24 mouse cellular contexts compared by ENCODE assay signal in the genomic region with DNA sequence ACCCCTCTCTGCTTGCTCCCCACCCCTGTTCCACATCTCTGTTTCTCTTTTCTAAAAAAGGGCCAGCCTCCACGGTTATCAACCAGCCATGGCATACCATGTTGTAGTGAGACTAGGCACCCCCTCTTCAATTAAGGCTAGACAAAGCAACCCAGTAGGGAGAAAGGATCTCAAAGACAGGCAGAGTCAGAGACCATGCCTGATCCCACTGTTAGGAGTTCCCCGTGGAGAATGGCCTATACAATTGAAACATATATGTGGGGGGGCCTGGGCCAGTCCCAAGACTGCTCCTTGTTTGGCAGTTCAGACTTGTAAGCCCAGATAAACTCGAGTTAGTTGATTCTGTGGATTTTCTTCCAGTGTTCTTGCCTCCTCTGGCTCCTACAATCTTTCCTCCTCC.
DNase-seq lines count a peak whose midpoint lies in the region; ATAC-seq and TF ChIP-seq lines count a peak whose summit lies in the region.
"Had no signal": no experiment of that assay in that cellular context is flagged by ENCODE, and none has a peak within 500 bp of the region (broad histone marks: within the 10 kb centered on the region; RNA-seq: fewer than 3 reads in every experiment).

No protein-coding gene starts in this region.

- no peaks in the 10 kb centered on the region for H3K36me3 ChIP-seq in hindbrain, embryonic 12.5 days
- H3K36me3 ChIP-seq in hindbrain, embryonic 10.5 days: no peaks in the 10 kb centered on the region
- no peaks in the 10 kb centered on the region for H3K36me3 ChIP-seq in midbrain, embryonic 12.5 days
- H3K36me3 ChIP-seq in midbrain, postnatal 0 days (ENCODE audit: insufficient read depth, low read length): no peaks in the 10 kb centered on the region
- H3K36me3 ChIP-seq: embryonic facial prominence, embryonic 10.5 days; embryonic facial prominence, embryonic 12.5 days; forebrain, embryonic 15.5 days; G1E had no signal

- DNase-seq in heart, adult 11 months: peak; percentile 44
- no peak for DNase-seq in heart, postnatal 14 days
- DNase-seq in hindbrain, embryonic 10.5 days (ENCODE audit: low spot score): no peak
- no peak for DNase-seq in midbrain, postnatal 0 days (ENCODE audit: low spot score)
- DNase-seq: adrenal gland, adult 8-10 months; adrenal gland, postnatal 14 days; adrenal gland, postnatal 36 days; B cell, adult 2 months; cerebellum, adult 11-12 months; cerebellum, adult 2 months; cerebellum, adult 9-10 months; cerebellum, postnatal 10 days; cerebellum, postnatal 25 days had no signal

- no peak overlapping the region for H3K9ac ChIP-seq in hindbrain, embryonic 12.5 days
- no peak overlapping the region for H3K9ac ChIP-seq in midbrain, embryonic 12.5 days (replicated peaks)
- H3K9ac ChIP-seq in midbrain, postnatal 0 days (replicated peaks; ENCODE audit: low read length, poor library complexity, severe bottlenecking): no peak overlapping the region
- H3K9ac ChIP-seq: embryonic facial prominence, embryonic 12.5 days; forebrain, embryonic 13.5 days; forebrain, embryonic 15.5 days had no signal

- no peak overlapping the region for H3K4me2 ChIP-seq in hindbrain, embryonic 12.5 days (replicated peaks)
- no peak overlapping the region for H3K4me2 ChIP-seq in midbrain, embryonic 12.5 days (replicated peaks)
- no peak overlapping the region for H3K4me2 ChIP-seq in midbrain, postnatal 0 days (ENCODE audit: low read depth, low read length, poor library complexity, severe bottlenecking)
- H3K4me2 ChIP-seq: embryonic facial prominence, embryonic 12.5 days; forebrain, embryonic 13.5 days; forebrain, embryonic 15.5 days had no signal

- no peak for TF ChIP-seq CTCF in midbrain, postnatal 0 days (IDR thresholded peaks at IDR 0.05)

- no peaks in the 10 kb centered on the region for H3K9me3 ChIP-seq in hindbrain, embryonic 12.5 days (replicated peaks)
- H3K9me3 ChIP-seq in hindbrain, embryonic 10.5 days: no peaks in the 10 kb centered on the region
- H3K9me3 ChIP-seq in midbrain, embryonic 12.5 days: no peaks in the 10 kb centered on the region
- no peaks in the 10 kb centered on the region for H3K9me3 ChIP-seq in midbrain, postnatal 0 days (ENCODE audit: low read length)
- H3K9me3 ChIP-seq: embryonic facial prominence, embryonic 10.5 days; embryonic facial prominence, embryonic 12.5 days; forebrain, embryonic 13.5 days; forebrain, embryonic 15.5 days had no signal

- H3K4me1 ChIP-seq in hindbrain, embryonic 12.5 days: peaks cover 6% of the 10 kb centered on the region; the same call in 1 of the 2 replicates
- peaks cover 11% of the 10 kb centered on the region; the same call in 1 of the 2 replicates for H3K4me1 ChIP-seq in hindbrain, embryonic 10.5 days (replicated peaks)
- H3K4me1 ChIP-seq in midbrain, embryonic 12.5 days: peaks cover 11% of the 10 kb centered on the region
- H3K4me1 ChIP-seq in midbrain, postnatal 0 days (ENCODE audit: insufficient read depth, low read length): no peaks in the 10 kb centered on the region
- H3K4me1 ChIP-seq: embryonic facial prominence, embryonic 12.5 days had no signal

- intact Hi-C loops in heart, postnatal 14 days (cut with DNase I): no loop called here

- no peak overlapping the region for H3K4me3 ChIP-seq in hindbrain, embryonic 12.5 days
- H3K4me3 ChIP-seq in hindbrain, embryonic 10.5 days: no peak overlapping the region
- no peak overlapping the region for H3K4me3 ChIP-seq in midbrain, embryonic 12.5 days
- H3K4me3 ChIP-seq in midbrain, postnatal 0 days (ENCODE audit: low read depth, low read length): no peak overlapping the region
- H3K4me3 ChIP-seq: embryonic facial prominence, embryonic 10.5 days; embryonic facial prominence, embryonic 12.5 days; forebrain, embryonic 13.5 days; forebrain, embryonic 15.5 days had no signal

- H3K27ac ChIP-seq in hindbrain, embryonic 12.5 days: no peak overlapping the region
- H3K27ac ChIP-seq in hindbrain, embryonic 10.5 days: no peak overlapping the region
- no peak overlapping the region for H3K27ac ChIP-seq in midbrain, embryonic 12.5 days (replicated peaks)
- no peak overlapping the region for H3K27ac ChIP-seq in midbrain, postnatal 0 days (ENCODE audit: low read depth, low read length)
- H3K27ac ChIP-seq: embryonic facial prominence, embryonic 10.5 days; embryonic facial prominence, embryonic 12.5 days; forebrain, embryonic 13.5 days; forebrain, embryonic 15.5 days had no signal

- WGBS in hindbrain, embryonic 12.5 days: 14% methylated on average over 3 of the region's 3 CpGs
- whole genome bisulfite sequencing in hindbrain, embryonic 10.5 days: 17% methylated on average over 3 of the region's 3 CpGs
- WGBS in midbrain, embryonic 12.5 days: 15% methylated on average over 3 of the region's 3 CpGs
- WGBS in midbrain, postnatal 0 days: 10% methylated on average over 3 of the region's 3 CpGs

- peak; percentile 60; the same call in 1 of the 2 replicates for ATAC-seq in hindbrain, embryonic 12.5 days (ENCODE audit: low FRiP score)
- ATAC-seq in midbrain, embryonic 12.5 days (ENCODE audit: low FRiP score, low read depth): peak; percentile 55
- ATAC-seq in midbrain, postnatal 0 days (ENCODE audit: low FRiP score): no peak
- ATAC-seq: activated CD4-positive, CD25-positive, alpha-beta regulatory T cell, adult 4 months; CD4-positive, CD25-positive, alpha-beta regulatory T cell, adult 4 months; forebrain, embryonic 13.5 days; forebrain, embryonic 15.5 days; Patski had no signal

- H3K27me3 ChIP-seq in hindbrain, embryonic 12.5 days: peaks cover 4% of the 10 kb centered on the region; the same call in 1 of the 2 replicates
- peaks cover 36% of the 10 kb centered on the region for H3K27me3 ChIP-seq in hindbrain, embryonic 10.5 days (ENCODE audit: insufficient read depth, poor library complexity, severe bottlenecking)
- H3K27me3 ChIP-seq in midbrain, embryonic 12.5 days: no peaks in the 10 kb centered on the region
- no peaks in the 10 kb centered on the region for H3K27me3 ChIP-seq in midbrain, postnatal 0 days (ENCODE audit: insufficient read depth, low read length)
- H3K27me3 ChIP-seq: CH12.LX; embryonic facial prominence, embryonic 12.5 days; forebrain, embryonic 13.5 days; forebrain, embryonic 15.5 days; Patski had no signal
